Mouse (Mus musculus) erythroblast, embryonic 14.5 days (primary cell): ENCODE data around the gene Megf6.

ENCODE experiments used
- GATA1 ChIP-seq: IDR thresholded peaks from 2 replicates; pipeline ENCODE4 v1.6.1; 2012; ENCODE audit warnings: low read length, inconsistent platforms, mixed read lengths
- TAL1 ChIP-seq: IDR thresholded peaks from 3 replicates; pipeline ENCODE4 v1.6.1; 2012; ENCODE audit warnings: low read length, inconsistent platforms, mixed read lengths

- no peak for TF ChIP-seq TAL1
- no peak for TF ChIP-seq GATA1
Measured at GRCm38 (mm10) chr4:154156050-154156449, 14.5 kb upstream of the Megf6 start.
